Mouse (Mus musculus) A20 (cell line): Measurements from ENCODE around the gene Slc15a5.

Experiments used
- DNase-seq: peaks from one replicate; pipeline ENCODE4 v3.0.0-alpha.2; 2011; ENCODE audit warnings: low read depth, low spot score

Slc15a5 gene

DNA sequence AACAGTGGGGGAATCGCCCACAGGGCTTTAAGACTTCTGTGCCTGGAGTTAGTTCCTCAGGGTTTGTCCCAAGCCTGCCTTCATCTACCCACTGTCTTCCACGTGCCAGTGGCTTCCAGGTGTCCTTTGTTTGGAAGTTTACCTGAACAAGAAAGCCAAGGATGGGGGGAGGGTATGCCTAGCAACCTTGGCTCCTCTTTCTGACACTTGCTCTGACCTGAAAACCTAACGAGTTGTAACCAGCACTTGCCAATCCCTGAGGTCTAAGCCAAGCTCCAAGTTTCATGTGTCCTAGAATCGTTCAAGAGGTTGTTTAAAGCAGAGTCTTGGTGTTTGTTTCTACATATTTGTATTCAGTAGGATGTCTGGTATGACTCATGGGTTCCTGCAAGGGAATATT, 116.9 kb downstream of the Slc15a5 start:
- DNase-seq = no peak

DNA sequence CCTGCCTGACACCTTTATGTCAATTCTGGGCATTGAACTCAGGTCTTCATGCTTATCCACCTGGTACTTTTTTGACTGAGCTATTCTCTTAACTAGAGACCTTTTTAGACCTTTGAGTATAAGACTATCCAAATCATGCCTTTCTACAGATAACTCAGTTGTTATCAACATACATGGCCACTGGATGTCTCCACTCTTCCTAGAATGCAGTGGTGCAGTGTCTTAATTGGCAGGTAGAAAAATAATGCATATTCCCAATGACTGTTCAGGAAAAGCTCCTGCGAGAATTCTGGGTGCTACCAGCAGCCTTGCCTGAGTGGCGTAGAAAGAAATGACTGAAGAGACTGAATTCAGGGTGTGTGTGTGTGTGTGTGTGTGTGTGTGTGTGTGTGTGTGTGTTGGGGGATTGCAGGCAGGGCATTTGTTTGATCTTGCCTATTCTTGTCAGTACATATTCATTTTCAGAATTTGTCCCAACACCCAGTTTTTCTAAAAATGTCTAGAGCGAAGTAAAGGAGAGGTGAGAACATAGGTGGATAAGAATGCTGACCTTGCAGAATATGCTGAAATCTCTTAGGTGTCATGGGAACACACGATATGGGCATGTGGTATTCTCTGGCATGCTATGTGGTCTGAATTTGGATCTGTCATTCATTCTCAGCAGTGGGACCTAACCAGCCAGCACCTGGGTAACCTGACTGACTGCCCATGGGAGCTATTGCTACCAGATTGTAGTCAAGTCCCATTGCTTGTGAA, 119.5 kb downstream of the Slc15a5 start:
- no peak for DNase-seq

DNA sequence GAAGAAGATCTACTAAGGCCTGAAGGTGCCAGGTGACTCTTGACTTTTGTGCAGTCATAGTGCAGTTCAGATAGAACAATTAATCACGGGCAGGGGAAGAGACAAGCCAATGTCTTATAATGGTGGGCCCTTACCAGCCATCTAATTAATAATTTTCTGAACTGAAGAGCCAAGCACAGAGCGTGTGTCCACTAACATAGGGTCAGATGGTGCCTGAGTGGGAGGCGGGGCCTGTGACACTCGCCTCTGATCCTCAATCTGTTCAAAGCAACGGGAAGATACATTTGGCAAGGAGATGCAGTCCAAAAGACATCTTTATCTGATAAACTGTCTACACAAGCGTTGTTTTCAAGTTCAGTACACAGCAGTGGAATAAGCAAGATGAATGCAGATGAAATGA, 122.1 kb downstream of the Slc15a5 start:
- DNase-seq = no peak

DNA sequence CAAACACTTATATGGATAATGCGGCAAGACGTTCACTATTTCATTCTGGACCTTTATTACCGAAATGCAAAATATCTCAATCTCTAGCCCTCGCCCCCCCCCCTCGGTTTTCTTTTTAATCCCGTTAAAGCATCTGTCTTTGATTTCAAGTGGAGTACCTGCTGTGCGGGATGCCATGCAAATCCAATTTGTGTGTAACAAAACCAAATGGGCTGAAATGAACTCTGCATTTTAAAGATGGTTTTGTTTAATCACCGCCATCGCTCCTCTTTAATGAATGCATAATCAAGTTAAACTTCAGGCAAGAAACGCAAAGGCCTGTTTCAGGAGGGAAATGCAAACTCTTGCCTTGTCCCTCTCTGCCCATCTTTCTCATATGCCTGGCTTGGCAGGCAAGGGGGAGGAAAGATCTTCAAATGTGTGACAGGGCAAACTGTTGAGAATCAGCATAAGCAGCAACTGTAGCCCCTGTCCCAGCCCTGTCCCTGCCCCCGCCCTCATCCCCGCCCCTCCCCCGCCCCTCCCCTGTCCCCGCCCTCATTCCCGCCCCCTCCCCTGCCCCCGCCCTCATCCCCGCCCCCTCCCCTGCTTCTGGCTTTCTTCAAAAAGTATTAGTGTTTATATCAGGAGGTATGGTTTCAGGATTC, 122.8 kb downstream of the Slc15a5 start:
- DNase-seq = no peak

DNA sequence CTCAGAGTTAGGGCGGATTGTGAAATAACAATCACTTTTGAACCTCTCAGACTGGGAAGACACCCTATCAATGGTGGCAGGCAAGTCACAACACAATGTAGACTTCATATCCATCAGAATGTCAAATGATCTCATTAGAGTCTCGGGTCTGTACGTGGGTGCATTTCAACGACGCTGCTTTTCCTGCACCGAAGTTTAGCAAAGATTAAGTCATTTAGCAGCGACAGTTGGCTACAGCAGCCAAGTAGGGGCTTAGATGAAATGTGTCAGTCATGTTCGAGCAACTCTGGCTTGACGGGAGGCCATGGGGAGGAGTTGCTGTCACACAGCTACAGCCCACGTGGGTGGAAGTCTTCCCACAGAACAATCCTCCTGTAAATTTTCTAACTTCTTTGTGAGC, 133.2 kb downstream of the Slc15a5 start:
- no peak for DNase-seq

DNA sequence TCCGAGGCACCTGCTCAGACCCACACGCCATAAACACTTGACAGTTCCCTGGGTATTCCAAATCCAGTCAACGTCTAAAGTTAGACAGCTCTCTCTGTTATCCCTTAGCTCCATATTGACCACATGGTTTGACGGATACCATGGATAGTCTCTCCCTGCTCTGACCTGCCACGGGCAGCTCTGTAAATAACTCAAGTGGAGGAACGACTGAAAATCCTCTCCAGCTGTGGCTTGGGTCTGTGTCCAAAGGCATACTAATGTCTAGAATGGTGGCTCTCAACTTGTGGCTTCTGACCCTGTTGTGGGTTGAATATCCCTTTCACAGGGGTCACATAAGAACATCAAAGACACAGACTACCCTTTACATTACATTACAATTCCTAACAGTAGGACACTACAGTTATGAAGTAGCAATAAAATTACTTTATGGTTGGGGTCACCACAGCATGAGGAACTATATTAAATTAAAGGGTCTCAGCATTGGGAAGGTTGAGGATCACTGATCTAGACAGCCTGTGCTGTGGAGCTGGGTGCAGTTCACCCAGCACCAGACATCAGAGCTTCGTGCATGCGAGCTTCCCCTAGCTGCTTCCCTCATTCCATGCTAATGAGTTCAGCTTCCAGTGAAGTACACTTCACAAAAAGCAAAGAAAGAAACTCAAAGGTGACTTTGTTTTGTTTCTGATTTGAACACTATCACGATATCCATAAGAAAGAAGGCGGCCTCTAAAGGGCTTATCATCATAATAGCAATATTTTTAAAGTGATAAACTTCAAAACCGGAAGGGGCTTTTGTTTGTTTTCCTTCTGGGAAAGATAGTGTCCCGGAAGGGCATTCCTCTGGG, 139.1 kb downstream of the Slc15a5 start:
- no peak for DNase-seq

DNA sequence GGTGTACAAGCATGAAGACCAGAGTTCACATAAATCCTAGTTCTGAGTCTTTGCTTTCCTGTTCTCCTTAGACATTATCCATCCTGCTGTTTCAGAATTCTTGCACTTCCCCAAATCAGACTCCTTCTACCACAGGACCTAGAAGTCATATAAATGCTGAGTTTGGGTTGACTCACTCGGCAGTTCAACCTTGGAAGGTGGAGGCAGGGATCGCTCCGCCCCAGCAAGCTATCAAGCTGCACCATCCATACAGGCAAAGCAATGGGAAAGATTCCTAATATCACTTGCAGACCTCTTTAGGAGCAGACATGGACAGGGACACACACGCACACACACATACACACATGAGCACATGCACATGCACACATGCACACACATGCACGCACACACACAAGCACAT, 142.2 kb downstream of the Slc15a5 start:
- DNase-seq = no peak

DNA sequence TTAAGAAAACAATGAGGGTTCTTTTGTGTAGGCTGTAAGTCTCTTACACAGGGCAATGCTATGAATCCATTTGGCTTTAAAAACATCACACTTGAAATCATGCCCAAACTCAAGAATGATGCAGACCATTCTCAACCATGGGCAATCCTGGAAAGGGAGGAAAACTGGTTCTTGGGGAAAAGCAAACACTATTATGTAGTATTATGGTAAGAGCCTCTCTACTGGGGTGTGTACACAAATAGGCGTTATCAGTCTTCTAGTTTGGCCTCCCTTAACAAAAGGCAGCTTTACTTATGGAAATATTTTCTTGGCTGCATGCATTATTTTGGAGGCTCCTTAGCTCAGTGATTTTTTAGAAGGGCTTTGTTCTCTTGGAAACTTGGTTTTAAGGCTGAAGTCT, 143.4 kb downstream of the Slc15a5 start:
- no peak for DNase-seq

DNA sequence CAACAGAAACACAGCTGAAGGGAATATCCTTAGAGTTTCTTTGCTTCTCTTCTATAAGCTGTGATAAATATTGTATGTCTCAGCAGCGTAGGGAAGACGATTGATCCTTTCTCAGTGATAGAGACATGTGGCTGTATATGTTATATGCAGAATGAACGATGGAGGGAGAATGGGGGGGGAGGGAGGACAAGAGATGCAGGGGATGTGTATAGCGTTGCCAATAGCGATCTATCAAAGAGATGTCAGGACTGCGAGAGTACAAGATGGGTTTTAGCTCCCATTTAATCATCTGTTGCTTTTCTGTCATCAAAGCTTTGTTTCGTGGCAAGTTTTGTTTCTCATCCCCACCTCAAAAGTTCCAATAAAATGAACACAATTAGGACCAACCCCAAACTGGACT, 143.9 kb downstream of the Slc15a5 start:
- no peak for DNase-seq

DNA sequence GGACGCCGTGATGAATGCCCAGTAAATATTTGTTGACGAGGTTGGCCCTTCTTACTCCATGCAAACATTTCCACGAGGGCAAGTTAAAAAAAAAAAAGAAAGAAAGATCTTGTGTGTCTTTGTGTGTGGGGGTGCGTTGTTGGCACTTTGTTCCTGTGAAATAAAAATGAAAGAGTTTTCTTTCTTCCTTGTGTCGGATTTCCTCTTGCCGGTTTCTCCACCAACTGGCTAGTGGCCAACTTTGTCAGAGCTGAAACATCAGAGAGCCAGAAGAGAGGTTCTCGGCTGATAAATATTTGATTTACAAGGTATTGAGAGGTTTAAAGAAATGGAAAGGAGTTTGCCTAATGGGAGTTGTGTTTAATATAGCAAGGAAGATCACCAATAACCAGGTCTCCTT, 144.4 kb downstream of the Slc15a5 start:
- DNase-seq = no peak

DNA sequence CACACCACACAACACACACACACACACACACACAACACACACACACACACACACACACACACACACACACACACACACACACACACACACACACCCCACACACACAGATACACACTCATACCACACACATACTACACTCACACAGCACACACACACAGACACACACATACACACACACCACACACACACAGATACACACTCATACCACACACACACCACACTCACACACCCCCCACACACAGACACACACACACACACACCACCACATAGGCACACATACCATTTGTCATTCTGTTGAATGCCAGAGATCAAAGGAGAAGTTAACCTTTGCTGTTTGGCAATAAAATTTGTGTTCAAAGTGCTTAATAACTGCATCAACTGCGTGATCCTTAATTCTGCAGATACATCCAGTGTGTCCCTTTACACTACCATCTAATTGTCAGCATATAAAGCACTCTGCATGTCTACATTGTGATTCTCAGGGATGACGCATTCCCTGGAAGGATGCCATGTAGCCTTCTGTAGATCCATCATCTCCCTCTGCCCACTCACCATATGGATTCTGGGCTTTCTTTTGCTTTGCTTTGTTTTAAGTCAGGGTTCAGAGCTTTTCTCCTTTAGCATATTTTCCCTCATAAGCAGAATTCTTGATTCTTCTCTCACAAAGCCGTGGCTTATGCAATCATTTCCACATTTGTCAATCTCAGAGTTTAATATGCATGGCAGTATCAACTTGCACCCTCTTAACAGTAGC, 145.0 kb downstream of the Slc15a5 start:
- no peak for DNase-seq
